ENCODE assay signal across 12 mouse cellular contexts in the genomic region with DNA sequence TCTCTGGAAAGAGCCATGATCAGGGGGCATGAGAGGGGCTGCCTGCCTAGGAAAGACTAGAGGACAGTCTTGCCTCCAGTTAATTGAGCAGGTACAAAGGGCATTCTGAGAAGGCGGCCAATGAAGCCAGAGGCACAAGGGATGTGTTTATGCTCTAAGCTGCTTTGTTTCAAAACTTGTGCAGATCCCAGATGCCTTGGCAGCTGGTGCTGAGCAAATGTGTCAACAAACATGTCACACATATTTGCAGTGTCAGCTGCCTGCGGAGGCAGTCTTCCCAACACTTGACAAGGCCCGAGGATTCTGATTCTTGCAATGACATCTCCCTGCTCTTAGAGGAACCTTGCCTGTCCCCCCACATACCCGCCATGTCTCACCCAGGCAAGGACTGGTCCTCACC. TPM values are rescaled to one million over a fixed set of nuclear protein-coding genes. Genes with fewer than 3 reads are reported as not detected.
A peak's percentile ranks its signal among the peaks of the same experiment; 100 is the strongest.
DNase-seq lines count a peak whose midpoint lies in the region; ATAC-seq lines count a peak whose summit lies in the region.
"Had no signal": no experiment of that assay in that cellular context is flagged by ENCODE, and none has a peak within 500 bp of the region (broad histone marks: within the 10 kb centered on the region; RNA-seq: fewer than 3 reads in every experiment).

No protein-coding gene starts in this region.

- peak; percentile 10 for DNase-seq in lung, postnatal 14 days
- DNase-seq in lung, adult 18-20 months = no peak
- peak; percentile 33 to 44 for DNase-seq in frontal cortex, postnatal 14 days (ENCODE audit: low spot score in 2 of 2)
- DNase-seq in layer of hippocampus, postnatal 36 days = peak; percentile 79 to 80
- peak; percentile 27 for DNase-seq in right cerebral cortex, postnatal 4 days
- DNase-seq in heart, postnatal 36 days = no peak
- DNase-seq: adrenal gland, adult 8-10 months; cerebellum, postnatal 14 days; kidney, adult 2 months; liver; thymus, adult 18-20 months had no signal

- intact Hi-C loops in heart, postnatal 36 days (cut with DNase I) = no loop called here

- ATAC-seq in megakaryocyte progenitor cell, adult 5-6 weeks (replicated peaks; ENCODE audit: poor library complexity) = no peak

RNA-seq across cellular contexts. Expression of a gene that starts 42.1 kb away (rescaled TPM):
- 10 to 100 TPM; 33.2 to 40.8 TPM for total RNA-seq in layer of hippocampus, postnatal 36 days (2021)
- total RNA-seq in heart, postnatal 36 days (2021) = 10 to 100 TPM; 33.5 to 36.0 TPM
- total RNA-seq in megakaryocyte progenitor cell, adult 5-6 weeks (2015) = 42.9 and 46.5 TPM in 2 replicates
- 49.1 and 50.9 TPM in 2 replicates for total RNA-seq in megakaryocyte progenitor cell, adult 5-6 weeks (2017)

RNA-seq across cellular contexts. Expression of a gene that starts 42.1 kb away (rescaled TPM):
- 10 to 100 TPM; 11.0 to 12.9 TPM for total RNA-seq in layer of hippocampus, postnatal 36 days (2021)
- total RNA-seq in heart, postnatal 36 days (2021) = 10 to 100 TPM; 16.7 to 16.8 TPM
- total RNA-seq in megakaryocyte progenitor cell, adult 5-6 weeks (2015) = 6.7 and 8.0 TPM in 2 replicates
- total RNA-seq in megakaryocyte progenitor cell, adult 5-6 weeks (2017) = 13.5 and 17.0 TPM in 2 replicates

Comparison
In these comparisons a context has a peak if more than half of its experiments do, and no peak if none do; other contexts are left out.
1. DNase-seq: peak in lung, postnatal 14 days (single experiment), frontal cortex, postnatal 14 days (2 of 2), layer of hippocampus, postnatal 36 days (2 of 2) and right cerebral cortex, postnatal 4 days (single experiment); none in lung, adult 18-20 months (0 of 2) and heart, postnatal 36 days (0 of 2).